Mouse (Mus musculus) hindbrain, embryonic 10.5 days (tissue): ENCODE results near the gene Vat1l. TPM values are rescaled to one million over a fixed set of nuclear protein-coding genes. Genes with fewer than 3 reads are reported as not detected.

Source experiments
- DNase-seq: peaks from one replicate; pipeline ENCODE4 v3.0.0-alpha.2; 2017; ENCODE audit warnings: low spot score
- H3K27ac ChIP-seq: fragments of 300-500 bp; sonication (generic); 2 replicates; pipeline ENCODE4 v1.5.1; 2016; ENCODE audit warnings: mild to moderate bottlenecking, moderate library complexity
- H3K27me3 ChIP-seq: fragments of 300-500 bp; sonication (generic); 2 replicates; pipeline ENCODE4 v1.6.1; 2016; ENCODE audit warnings: mild to moderate bottlenecking; ENCODE audit not compliant: poor library complexity, insufficient read depth, severe bottlenecking
- H3K36me3 ChIP-seq: fragments of 300-500 bp; sonication (generic); 2 replicates; pipeline ENCODE4 v1.6.1; 2016; ENCODE audit warnings: mild to moderate bottlenecking, moderate library complexity
- H3K4me1 ChIP-seq: fragments of 300-500 bp; sonication (generic); replicated peaks from 2 replicates; pipeline ENCODE4 v1.6.1; 2016; ENCODE audit warnings: mild to moderate bottlenecking
- H3K4me3 ChIP-seq: fragments of 300-500 bp; sonication (generic); 2 replicates; pipeline ENCODE4 v1.5.1; 2016; ENCODE audit warnings: mild to moderate bottlenecking, moderate library complexity
- H3K9me3 ChIP-seq: fragments of 300-500 bp; sonication (generic); 2 replicates; pipeline ENCODE4 v1.6.1; 2016; ENCODE audit warnings: mild to moderate bottlenecking, moderate library complexity
- WGBS: fragments of 180-500 bp; shearing (Covaris S2); methylation state at CpG from one replicate; pipeline ENCODE4 v1.1.7; 2016; 5-methylcytosine and 5-hydroxymethylcytosine counted together
- polyA plus RNA-seq: library from polyadenylated mRNA; unstranded; fragments of >200 nt; fragmentation: Nextera tagmentation; extraction: Ambion mirVana; gene quantifications from 2 replicates; pipeline ENCODE4 v1.2.1, GENCODE M21; 2016

Vat1l gene
- polyA plus RNA-seq, 1 experiment from 2014 or later = 10.9 TPM

GRCm38 (mm10) chr8:114369038-114369976, 163.9 kb downstream of the Vat1l start:
- DNase-seq = peak; percentile 77
- peaks cover 7% of the 10 kb centered on the region; the same call in 1 of the 2 replicates for H3K36me3 ChIP-seq
- H3K4me3 ChIP-seq = no peak overlapping the region
- no peaks in the 10 kb centered on the region for H3K4me1 ChIP-seq
- no peaks in the 10 kb centered on the region for H3K9me3 ChIP-seq
- no peaks in the 10 kb centered on the region for H3K27me3 ChIP-seq
- 43% methylated on average over 27 of the region's 27 CpGs for WGBS
- no peak overlapping the region for H3K27ac ChIP-seq

GRCm38 (mm10) chr8:114374390-114374789, 169.0 kb downstream of the Vat1l start:
- Histone ChIP-seq H3K27ac (no peak overlapping the region), H3K4me1 (no peaks in the 10 kb centered on the region), H3K4me3 (no peak overlapping the region), H3K9me3 (no peaks in the 10 kb centered on the region), H3K27me3 (no peaks in the 10 kb centered on the region), H3K36me3 (peaks cover 7% of the 10 kb centered on the region; the same call in 1 of the 2 replicates)
- 85% methylated on average over 6 of the region's 6 CpGs for WGBS
- DNase-seq = no peak

DNA sequence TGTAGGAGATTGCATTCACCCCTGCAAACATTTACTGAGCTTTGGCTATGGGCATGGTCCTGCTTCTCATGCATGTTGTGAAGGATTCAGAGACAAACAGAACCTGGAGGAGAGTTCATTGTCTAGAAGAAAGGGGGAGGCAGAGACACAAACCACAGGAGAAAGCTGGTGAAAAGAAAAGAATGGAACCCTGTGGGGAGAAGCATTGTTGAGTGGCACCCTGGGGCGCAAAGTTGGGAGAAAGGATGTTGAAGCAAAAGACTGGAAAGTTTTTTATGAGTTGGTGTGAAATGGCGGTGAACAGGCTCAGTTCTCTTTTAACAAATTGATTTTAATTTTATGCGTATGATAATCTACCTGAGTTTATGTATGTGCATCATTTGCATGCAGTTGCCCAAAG, 178.8 kb downstream of the Vat1l start:
- H3K36me3 ChIP-seq = no peaks in the 10 kb centered on the region
- no peaks in the 10 kb centered on the region for H3K9me3 ChIP-seq
- no peaks in the 10 kb centered on the region for H3K4me1 ChIP-seq
- H3K4me3 ChIP-seq = no peak overlapping the region
- no peak overlapping the region for H3K27ac ChIP-seq
- no peaks in the 10 kb centered on the region for H3K27me3 ChIP-seq
- no peak for DNase-seq
- WGBS = 66% methylated on average over 3 of the region's 3 CpGs

- 92% methylated on average over 4 of the region's 4 CpGs for WGBS
- H3K36me3 ChIP-seq = no peaks in the 10 kb centered on the region
- no peaks in the 10 kb centered on the region for H3K9me3 ChIP-seq
- H3K27ac ChIP-seq = no peak overlapping the region
- no peaks in the 10 kb centered on the region for H3K27me3 ChIP-seq
- H3K4me3 ChIP-seq = no peak overlapping the region
- no peaks in the 10 kb centered on the region for H3K4me1 ChIP-seq
- DNase-seq = no peak
Measured at GRCm38 (mm10) chr8:114387494-114387893, 182.1 kb downstream of the Vat1l start.

DNA sequence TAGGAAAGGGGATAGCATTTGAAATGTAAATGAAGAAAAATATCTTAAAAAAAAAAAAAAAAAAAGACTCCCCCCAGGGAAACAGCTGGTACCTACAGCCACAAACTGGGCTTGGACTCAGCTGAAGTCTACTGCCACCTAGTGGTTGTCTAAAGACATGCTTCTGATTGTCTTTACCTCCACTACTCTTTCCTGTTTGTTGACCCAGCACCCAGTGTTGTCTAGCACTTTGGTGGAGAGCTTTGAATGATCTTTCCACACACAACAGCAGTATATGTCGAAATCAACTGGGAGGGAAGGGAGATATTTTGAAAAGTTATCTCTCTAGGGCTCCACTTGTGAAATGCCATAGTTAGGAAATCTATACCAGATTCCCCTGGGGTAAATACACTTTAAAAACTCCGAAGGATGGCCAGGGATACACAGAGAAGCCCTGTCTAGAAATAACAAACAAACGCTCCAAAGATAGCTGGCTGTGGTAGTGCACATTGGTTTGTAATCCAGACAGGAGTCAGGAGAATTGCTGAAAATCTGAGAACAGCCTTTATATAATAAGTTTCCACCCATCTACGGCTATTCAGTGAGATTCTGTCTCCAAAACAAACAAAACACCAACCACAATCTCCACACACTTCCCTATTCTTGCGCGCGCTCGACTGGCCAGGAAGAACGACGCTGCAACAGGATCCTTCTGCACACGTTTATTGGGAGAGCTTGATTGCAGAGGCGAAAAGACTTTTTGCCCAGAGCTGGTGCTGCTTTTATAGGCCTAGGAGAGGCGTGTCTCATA, 185.2 kb downstream of the Vat1l start:
- DNase-seq = no peak
- H3K27ac ChIP-seq = no peak overlapping the region
- H3K4me1 ChIP-seq = no peaks in the 10 kb centered on the region
- 93% methylated on average over 12 of the region's 13 CpGs for WGBS
- no peak overlapping the region for H3K4me3 ChIP-seq
- no peaks in the 10 kb centered on the region for H3K27me3 ChIP-seq
- H3K9me3 ChIP-seq = no peaks in the 10 kb centered on the region
- H3K36me3 ChIP-seq = no peaks in the 10 kb centered on the region

- Histone ChIP-seq H3K27me3 (no peaks in the 10 kb centered on the region), H3K36me3 (no peaks in the 10 kb centered on the region), H3K27ac (no peak overlapping the region), H3K4me1 (no peaks in the 10 kb centered on the region), H3K4me3 (no peak overlapping the region), H3K9me3 (no peaks in the 10 kb centered on the region)
- no peak for DNase-seq
- WGBS = 94% methylated on average over 5 of the region's 5 CpGs
Measured at GRCm38 (mm10) chr8:114398326-114398725, 192.9 kb downstream of the Vat1l start.

GRCm38 (mm10) chr8:114399273-114399672, 193.9 kb downstream of the Vat1l start:
- no peaks in the 10 kb centered on the region for H3K27me3 ChIP-seq
- H3K4me3 ChIP-seq = no peak overlapping the region
- no peaks in the 10 kb centered on the region for H3K9me3 ChIP-seq
- no peaks in the 10 kb centered on the region for H3K36me3 ChIP-seq
- H3K27ac ChIP-seq = no peak overlapping the region
- 93% methylated on average over 5 of the region's 5 CpGs for WGBS
- DNase-seq = no peak
- no peaks in the 10 kb centered on the region for H3K4me1 ChIP-seq

DNA sequence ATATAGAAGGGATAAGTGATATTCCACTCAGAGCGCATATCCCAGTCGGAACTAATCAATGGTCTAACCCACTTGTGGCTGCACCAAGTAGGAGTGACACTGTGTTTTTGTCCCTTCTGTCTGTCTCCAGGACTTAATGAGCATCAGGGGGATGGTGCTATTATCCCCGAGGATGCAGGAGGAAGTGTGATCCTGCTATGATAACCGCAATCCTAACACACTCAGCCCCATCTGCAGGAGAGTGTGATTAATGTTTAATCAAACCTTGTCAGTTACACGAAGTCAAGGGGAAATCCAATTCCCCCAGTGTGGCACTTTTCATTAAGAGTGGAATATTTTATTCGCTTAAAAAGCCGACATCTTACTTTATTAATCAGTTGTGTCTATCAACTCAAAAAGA, 196.3 kb downstream of the Vat1l start:
- Histone ChIP-seq H3K27ac (no peak overlapping the region), H3K36me3 (no peaks in the 10 kb centered on the region), H3K4me3 (no peak overlapping the region), H3K27me3 (no peaks in the 10 kb centered on the region), H3K9me3 (no peaks in the 10 kb centered on the region), H3K4me1 (no peaks in the 10 kb centered on the region)
- DNase-seq = no peak
- WGBS = 75% methylated on average over 7 of the region's 7 CpGs

DNA sequence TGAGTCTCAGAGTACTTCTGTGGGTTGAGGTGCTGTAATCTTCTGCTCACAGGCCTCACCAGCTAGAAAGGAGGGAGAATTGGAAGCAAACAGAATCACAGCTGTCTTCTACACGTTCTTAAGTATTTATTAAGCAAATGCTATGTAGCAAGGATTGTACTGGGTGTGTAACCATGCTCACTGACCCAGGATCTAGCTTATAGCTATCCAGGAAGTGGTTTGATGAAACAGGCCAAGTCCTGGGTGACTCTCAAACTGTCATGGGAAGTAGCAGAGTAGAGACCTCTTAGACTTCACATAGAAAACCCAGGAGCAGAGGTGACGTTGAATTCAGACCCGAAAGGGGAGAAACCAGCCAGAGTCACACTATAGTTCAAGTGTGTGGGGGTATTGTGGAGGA, 206.0 kb downstream of the Vat1l start:
- Histone ChIP-seq H3K4me1 (no peaks in the 10 kb centered on the region), H3K4me3 (no peak overlapping the region), H3K9me3 (no peaks in the 10 kb centered on the region), H3K36me3 (no peaks in the 10 kb centered on the region), H3K27ac (no peak overlapping the region), H3K27me3 (no peaks in the 10 kb centered on the region)
- no peak for DNase-seq
- WGBS = 77% methylated on average over 3 of the region's 3 CpGs

- H3K4me1 ChIP-seq = no peaks in the 10 kb centered on the region
- WGBS = 83% methylated on average over 8 of the region's 8 CpGs
- no peaks in the 10 kb centered on the region for H3K36me3 ChIP-seq
- no peak for DNase-seq
- H3K4me3 ChIP-seq = no peak within 1 kb of the TSS
- no peaks in the 10 kb centered on the region for H3K27me3 ChIP-seq
- no peak within 1 kb of the TSS for H3K27ac ChIP-seq
- no peaks in the 10 kb centered on the region for H3K9me3 ChIP-seq
Measured at GRCm38 (mm10) chr8:114417786-114418185, 212.4 kb downstream of the Vat1l start, which contains the start of gene Clec3a. TSS of gene Clec3a (plus strand) at chr8:114418086.

GRCm38 (mm10) chr8:114418486-114418885, 213.1 kb downstream of the Vat1l start:
- DNase-seq = no peak
- H3K9me3 ChIP-seq = no peaks in the 10 kb centered on the region
- no peak overlapping the region for H3K27ac ChIP-seq
- WGBS = 85% methylated on average over 5 of the region's 5 CpGs
- no peak overlapping the region for H3K4me3 ChIP-seq
- H3K27me3 ChIP-seq = no peaks in the 10 kb centered on the region
- H3K4me1 ChIP-seq = no peaks in the 10 kb centered on the region
- H3K36me3 ChIP-seq = no peaks in the 10 kb centered on the region

DNA sequence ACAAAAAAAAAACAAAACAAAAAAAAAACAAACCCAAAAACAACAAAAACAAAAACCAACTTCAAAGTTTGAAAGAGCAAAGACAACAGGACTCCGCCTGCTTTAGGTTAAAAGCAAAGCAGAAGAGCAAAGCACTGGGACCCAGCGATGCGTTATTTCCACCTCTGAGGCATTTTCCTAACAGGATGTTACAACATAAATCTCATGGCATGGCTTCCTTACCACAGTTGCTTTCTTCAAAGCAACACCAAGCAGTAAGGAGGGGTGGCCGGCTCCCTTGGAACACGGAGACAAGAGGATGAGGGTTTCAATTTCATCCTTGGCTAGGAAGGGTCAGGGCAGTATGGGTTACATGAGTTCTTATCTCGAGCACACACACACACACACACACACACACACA, 213.5 kb downstream of the Vat1l start:
- Histone ChIP-seq H3K27me3 (no peaks in the 10 kb centered on the region), H3K27ac (no peak overlapping the region), H3K36me3 (no peaks in the 10 kb centered on the region), H3K9me3 (no peaks in the 10 kb centered on the region), H3K4me1 (no peaks in the 10 kb centered on the region), H3K4me3 (no peak overlapping the region)
- DNase-seq = no peak
- WGBS = 74% methylated on average over 6 of the region's 6 CpGs

GRCm38 (mm10) chr8:114421544-114421943, 216.1 kb downstream of the Vat1l start:
- H3K27me3 ChIP-seq = no peaks in the 10 kb centered on the region
- WGBS = 78% methylated on average over 4 of the region's 4 CpGs
- no peaks in the 10 kb centered on the region for H3K9me3 ChIP-seq
- no peaks in the 10 kb centered on the region for H3K4me1 ChIP-seq
- H3K36me3 ChIP-seq = no peaks in the 10 kb centered on the region
- H3K4me3 ChIP-seq = no peak overlapping the region
- DNase-seq = no peak
- no peak overlapping the region for H3K27ac ChIP-seq
